Mouse (Mus musculus) Muller cell, postnatal 12 days (primary cell): ENCODE data around the gene Obscn.

Experiments
- DNase-seq: peaks from one replicate; pipeline ENCODE4 v3.0.0-alpha.2; 2015; ENCODE audit errors: inconsistent ontology term

The Obscn gene

DNA sequence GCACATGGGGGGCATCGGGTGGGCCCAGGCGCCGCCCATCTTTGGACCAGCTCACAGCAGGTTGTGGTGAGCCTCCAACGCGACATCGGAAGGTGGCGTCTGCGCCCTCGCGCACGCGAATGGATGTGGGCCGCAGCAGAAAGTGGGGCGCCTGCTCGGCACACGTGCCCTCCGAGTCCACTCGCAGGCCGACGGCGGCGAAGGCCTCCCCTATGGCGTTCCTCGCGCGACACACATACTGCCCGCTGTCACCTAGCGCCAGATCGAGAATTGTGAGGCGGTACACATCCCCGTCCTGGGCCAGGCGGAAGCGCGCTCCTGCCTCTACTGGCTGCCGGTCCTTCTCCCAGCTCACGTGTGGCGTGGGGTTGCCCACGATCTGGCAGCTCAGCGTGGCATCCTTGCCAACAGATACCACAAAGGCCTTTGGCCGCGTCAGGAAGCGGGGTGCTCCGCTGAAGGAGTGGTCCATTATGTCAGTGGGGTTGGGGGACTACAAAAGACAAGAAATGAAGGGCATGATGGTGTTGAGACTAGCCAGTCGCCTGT is at the start of gene Obscn:
Gene Obscn, minus strand, starts transcription at position 499 of the 549 bp plus-strand sequence.
- no peak for DNase-seq

DNA sequence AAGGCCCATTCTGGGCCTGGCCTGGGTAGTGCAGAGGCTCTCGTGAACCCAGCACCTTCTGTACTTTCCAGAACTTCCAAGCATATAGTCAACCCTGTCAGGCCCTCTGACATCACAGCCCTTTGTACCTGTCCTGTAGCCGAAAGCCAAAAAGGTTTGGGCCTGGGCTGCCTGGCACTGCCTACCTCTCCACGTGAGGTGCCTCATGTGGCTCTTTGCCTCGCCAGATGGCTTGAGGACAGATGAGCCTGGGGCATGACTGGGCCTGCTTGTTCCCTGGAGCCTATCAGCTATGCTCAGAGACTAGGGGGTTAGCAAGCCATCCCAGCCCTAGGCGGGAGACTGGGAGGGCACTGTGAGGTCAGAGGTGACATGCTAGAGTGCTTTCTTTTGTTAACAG is 49.3 kb upstream of the Obscn start:
- DNase-seq = no peak

DNA sequence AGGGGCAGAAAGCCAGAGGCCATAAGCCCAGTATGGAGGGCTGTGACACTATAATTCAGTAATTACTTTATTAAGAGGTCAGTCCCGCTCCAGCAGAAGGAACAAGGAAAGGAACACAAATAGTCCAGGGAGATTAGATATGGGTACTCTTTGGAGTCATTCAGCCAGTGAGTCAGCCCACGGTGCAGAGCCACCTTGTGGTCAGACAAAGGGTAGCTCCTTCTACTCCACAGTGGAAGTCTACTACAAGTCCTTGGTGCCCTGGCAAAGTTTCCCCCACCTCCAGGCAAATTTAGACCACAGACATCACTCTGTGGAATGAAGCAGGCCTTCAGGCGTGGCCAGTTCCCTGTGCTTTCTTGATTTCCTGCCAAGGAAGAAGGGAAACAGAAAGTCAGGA is 47.6 kb upstream of the Obscn start:
- peak; percentile 66 for DNase-seq

DNA sequence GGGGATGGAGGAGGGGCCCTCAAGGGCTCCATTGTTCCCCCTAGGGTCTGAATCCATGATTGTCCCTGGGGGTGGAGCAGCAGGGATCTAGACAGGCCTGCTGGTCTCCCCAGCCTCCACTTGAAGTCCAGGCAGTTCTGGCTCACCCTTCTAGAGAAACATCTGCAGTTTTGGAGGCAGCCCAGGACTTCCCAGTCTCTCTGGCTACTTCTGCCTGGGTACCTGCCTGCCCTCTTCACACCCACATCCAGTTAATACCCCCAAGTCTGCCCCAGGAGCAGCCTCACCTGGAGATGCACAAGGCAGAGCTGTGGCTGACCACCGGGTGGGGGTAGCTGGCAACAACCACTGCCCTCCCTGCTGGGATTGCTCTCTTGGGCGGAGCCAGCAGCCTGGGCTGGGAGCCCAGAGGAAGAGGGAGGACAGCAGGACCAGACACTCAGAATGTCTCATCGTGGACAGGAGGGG is 46.7 kb upstream of the Obscn start, which contains the start of gene Gjc2:
Gene Gjc2, minus strand, starts transcription at position 350 of the 468 bp plus-strand sequence.
- DNase-seq = peak; percentile 83

DNA sequence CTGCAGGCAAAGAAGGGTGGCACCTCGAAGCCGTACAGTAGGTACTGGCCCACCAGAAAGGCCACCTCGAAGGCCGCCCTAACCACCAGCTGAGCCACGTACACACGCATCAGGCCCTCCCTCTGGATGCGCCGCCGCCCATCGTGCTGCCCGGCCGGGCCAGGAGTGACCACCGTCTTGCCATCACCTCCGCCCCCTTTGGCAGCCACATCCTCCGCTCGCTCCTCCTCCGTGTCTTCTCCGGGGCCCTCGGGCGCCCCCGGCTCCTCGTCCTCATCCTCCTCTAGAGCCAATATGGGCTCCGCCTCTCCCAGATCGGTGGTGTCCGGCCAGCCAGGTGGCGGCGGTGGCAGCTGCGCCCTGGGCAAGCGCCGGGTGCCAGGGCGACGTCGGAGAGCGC is 40.7 kb upstream of the Obscn start:
- no peak for DNase-seq

DNA sequence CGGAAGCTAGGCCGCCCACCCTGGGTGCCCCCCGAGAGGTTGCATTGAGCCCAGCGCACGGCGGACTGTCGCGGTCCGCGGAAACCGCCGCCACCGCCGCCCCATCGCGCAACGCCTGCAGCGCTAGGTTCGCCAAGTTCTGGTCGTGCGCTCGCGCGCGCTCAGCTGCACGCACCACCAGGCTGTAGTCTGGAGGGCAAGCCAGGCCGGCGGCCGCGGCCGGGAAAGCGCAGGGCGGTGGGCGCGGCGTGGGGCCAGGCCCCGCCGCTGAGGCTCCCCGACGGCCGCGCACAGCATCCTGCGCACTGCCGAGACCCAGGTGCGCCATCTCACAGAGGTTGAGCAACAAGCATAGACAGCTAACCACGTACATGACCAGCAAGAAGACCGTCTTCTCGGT is 40.3 kb upstream of the Obscn start:
- DNase-seq = no peak

DNA sequence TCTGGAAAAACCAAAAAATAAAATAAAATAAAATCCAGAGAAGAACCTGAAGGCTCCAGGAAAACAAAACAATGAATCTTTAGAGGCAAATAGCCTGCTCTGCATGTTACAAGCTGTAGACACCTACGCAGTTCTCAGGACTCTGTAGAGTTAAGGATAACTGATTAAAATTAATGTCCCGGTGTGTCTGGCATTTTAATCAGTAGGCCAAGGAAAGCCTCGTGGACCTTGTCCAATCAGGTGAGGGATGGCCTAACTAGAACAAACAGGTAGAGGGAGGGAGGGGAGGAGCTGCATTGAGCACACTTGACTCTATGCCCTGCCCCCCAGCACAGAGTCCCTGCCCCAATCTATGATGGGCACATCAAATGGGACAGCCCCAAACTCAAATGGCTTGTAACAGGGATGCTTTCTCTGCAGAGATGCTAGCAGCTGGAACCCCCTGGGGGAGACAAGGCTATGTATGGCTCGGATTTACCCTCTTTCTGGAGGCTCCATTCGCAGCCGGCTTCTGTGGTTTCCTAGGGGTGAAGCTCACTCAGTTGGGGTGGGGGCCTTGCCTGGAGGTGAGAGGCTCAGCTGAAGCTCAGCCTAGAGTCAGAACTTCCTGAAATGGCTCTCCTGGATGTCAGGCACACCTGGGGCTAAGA is 38.1 kb upstream of the Obscn start:
- no peak for DNase-seq

DNA sequence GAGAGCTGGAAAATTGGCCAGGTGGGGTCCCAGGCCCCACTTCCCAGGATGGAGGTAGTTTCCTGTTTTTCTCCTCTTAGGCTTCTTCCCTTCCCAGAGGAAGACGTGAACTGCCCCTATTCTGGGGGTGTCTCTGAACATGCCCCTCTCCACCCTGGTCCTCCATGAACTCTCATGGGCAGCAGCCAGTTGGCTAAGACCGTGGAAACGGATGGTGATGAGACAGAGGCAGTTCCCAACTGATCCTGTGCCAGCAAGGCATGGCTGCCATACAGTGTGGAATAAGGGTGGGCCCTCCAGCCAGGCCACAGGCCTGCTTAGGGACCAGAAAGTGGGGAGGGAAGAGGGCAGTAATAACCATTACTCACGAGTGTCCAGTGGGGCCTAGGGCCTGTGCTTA is 34.3 kb upstream of the Obscn start:
- no peak for DNase-seq

DNA sequence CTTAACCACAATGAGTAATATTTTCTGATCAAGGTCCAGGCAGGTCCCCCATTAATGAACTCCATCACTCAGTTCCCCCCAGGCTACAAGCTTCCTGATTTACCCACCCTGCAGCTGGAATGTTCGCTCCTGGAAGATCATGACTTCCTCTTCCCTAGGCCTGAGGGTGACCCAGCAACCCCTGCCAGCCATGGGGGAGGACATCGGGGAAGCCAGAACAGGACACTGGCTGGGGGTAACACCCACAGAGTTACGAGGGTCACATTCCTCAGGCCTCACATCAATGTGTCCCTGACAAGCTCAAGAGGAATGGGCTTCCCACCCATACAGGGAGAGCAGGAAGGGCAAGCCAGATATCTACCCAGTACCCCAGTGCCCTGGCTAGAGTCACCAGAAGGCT is 33.6 kb upstream of the Obscn start:
- no peak for DNase-seq

DNA sequence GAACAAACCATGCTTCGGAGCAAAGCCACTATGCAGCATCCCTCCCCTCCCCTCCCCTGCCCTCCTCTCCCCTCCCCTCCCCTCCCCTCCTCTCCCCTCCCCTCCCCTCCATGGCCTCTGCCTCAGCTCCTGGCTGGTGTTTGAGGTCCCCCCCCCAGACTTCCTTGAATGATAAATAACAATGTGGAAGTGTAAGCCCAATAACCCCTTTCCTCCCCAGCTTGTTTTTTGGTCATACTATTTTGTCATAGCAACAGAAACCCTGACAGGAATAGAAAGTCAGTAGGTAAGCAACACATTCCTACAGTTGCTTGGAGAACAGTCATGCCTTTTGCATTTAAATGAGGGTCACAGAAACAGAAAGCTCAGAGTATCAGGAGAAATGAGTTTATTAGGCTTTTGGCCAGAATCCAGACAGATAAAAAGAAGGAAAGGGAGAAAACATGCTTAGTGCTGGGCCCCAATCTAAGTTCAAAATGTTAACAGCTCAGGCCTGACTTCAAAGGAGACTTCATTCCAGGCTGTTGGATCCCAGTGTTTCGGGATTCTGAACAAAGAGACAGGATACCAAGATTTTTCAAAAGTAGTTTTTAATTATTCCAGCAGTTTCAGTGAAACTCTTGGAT is 29.5 kb upstream of the Obscn start:
- peak; percentile 43 for DNase-seq

DNA sequence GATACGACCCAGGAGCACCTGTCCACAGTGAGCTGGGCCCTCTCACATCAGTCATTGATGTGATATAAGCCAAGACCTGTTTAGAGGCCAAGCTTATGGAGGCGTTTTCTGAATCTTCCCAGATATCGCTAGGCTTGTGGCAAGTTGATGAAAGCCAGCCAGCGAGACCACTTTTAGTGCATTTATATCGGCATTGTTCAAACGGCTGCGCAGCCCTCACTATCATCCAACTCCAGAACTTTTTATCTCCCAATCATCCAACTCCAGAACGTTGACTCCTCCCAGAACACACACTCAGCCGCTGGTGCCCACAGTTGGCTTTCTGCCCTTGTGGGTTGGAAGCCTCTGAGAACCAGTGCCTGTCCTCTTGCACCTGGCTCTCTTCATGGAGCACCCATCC is 28.2 kb upstream of the Obscn start:
- DNase-seq = no peak

DNA sequence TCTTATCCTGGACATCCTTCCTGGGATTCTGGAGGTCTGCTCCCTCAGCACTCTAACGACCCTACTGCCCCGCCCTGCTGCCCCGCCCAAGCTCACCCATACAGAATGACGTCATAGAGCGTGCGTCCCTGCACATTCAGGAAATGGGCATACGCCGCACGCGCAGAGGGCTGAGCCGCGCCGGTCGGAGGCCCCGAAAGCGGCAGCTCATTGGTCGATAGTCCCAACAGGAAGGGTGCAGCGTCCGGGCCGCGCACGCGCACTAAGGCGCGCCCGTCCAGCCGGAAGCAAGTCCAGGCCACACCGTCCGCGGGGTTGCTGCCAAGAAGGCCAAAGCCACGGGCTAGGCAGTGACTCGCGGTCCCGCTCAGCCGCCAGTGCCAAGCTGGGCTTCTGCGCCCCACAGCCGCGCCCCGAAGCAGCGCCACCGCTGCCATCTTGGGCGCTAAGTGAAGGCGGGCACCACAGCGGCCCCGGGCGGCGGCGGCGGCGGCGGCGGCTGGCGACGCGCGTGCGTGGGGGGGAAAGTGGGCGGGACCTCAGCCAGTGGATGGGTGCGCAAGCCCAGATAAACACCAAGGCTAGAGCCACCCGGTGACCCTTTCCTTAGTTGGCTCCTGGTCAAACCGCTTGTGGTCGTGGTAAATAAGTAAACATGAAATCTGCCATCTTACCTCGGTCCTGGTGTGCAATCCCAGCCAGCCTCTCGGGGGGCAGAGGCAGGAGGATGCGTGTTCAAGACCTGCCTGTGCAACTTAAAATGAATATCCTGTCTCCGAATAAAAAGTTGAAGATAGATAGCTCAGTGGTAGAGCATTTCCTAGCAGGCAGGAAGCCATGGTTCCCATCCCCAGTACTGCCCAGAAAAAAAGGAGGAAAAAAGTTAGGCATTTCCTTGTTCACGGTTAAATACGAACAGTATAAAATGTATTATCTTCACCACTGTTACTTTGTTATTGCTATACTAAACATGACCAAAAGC is 27.3 kb upstream of the Obscn start, which contains the start of gene Iba57:
Gene Iba57, minus strand, starts transcription at position 485 of the 982 bp plus-strand sequence.
- peak; percentile 99 for DNase-seq

DNA sequence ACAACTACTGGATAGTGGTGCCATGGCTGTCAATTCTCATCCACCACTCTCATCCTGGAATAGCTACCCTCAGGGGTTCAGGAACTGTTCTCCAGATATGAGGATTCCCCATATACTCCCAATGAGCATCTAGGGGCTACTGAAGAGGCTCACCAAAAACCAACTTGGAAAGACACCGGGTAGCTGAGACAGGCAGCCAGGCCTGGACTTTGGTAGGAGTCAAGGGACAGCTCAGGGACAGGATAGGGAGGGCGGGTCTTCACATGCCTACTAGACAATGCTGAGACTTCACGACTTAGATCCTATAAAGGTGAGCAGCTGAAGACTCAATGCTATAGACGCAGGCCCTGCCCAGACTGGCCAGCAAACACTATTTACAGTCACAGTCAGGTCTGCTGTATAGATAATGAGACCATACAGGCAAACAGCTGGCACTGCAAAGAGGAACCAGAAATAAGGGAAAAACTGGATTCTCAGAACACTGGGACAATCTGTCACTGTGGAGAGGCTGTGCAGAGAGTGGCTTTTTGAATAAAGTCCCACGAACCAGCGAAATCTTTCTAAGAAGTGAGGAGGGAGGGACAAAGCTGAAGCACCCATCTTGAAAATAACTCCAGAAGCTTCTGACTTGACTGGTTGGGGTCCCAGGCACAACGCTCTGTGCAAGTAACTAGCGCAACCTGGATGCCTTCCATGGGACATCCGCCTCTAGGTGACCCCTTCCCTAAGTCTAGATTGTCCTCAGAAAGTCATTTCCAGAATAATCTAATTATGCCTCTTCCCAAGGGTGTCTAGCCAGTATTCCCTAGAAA is 26.4 kb upstream of the Obscn start:
- DNase-seq = no peak

DNA sequence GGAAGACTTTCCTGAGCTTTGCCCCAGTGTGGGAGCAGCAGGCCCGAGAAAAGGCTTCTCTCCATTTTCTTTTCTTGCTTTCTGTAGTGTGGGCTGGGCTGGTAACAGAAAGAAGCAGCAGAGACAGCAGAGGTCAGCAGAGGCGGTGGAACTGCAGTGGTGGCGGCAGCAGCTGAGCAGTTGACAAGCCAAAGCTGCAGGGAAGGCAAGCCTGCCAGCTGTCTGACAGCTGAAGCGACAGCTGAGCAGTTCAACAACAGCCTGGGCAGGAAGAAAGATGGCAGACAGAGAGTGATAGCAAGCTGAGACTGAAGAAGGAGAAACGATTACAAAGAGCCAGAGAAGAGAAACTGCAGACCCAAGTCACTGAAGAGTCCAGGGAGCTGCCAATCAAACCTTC is 25.2 kb upstream of the Obscn start:
- no peak for DNase-seq

DNA sequence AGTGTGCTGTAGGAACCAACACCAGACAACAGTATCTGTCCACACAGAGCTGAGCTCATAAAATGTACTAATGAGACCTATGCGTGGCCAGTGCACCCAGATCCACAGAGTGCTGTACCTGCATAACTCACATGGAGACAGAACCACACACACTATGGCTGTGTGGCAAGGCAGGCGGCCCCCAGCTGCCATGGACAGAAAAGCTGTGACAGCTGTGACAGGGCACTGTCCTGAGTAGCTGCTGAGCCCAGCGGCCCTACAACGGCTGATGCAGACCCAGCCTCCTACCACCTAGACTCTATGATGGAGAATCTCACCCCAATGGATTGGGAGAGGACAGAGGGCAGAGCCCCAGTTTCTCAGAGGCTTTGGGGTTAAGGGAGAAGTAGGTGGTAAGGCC is 23.4 kb upstream of the Obscn start:
- DNase-seq = no peak

DNA sequence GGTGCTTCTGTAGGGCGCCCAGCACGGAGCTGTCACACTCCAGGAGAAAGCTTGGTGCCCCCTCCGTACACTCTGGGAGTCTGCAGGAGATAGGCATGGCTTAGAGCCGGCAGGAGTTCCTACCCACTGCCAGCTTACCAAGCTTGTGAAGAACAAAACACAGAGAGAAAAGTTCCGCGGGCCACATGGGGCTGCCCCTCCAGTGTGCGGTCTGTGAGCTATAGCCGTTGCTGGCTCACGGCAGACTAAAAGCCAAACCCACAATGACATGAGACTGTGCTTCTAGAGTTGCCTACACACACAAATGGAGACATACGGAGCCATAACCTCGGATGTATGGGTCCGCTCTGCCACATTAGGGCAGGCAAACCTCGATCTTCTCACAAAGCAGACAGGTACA is 22.9 kb upstream of the Obscn start:
- no peak for DNase-seq

DNA sequence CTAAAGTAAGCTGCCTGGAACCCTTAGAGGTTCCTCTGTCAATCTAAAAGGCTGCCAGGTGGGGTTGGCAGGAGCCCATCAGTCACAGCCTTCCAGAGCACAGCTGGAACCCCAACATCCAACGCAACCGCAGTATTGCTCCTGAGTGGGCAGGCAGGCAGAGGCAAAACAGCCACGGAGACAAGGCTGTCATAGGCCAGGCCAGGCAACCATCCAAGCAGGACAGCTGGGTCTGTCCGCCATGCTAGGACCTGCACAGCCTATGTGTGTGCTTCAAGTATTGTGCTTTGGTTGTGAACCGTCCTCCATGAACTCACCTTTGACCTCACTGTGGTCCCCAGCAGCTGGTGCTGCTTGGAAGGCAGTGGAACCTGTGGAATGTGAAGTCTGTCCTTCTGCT is 19.7 kb upstream of the Obscn start:
- DNase-seq = no peak

DNA sequence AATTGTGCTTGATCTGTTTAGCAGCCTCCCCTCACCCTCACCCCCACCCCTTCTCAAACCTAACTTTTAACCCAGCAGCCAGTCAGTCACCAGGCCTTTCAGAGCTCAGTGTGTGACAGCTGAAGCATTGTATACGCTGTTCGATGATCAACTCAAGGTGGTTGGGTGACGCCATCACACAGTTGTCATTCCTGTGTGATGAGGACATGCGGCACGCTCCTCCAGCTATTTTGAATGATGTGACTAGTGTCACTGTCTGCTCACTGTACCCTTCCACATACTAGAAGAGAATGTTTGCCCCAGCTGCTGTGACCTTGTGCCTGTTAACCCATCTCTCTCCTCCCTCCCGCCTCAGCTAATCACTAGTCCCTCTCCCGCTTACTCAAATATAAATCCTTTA is 18.0 kb upstream of the Obscn start:
- DNase-seq = no peak

DNA sequence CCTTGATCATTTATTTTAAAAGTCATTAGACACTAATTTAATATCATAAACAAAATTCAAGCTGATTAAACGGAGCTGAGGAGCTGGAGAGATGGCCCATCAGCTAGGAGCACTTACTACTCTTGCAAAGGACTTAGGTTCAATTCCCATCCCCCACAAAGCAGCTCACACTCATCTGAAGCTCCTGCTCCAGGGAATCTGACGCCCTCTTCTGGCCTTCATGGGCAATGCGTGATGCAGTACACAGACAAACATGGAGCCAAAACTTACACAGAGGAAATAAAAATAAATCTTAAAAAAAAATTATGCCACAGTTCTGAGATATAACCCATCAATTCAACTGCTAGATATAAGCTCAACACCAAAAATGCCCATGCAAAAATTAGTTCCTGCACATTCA is 15.5 kb upstream of the Obscn start:
- DNase-seq = no peak

DNA sequence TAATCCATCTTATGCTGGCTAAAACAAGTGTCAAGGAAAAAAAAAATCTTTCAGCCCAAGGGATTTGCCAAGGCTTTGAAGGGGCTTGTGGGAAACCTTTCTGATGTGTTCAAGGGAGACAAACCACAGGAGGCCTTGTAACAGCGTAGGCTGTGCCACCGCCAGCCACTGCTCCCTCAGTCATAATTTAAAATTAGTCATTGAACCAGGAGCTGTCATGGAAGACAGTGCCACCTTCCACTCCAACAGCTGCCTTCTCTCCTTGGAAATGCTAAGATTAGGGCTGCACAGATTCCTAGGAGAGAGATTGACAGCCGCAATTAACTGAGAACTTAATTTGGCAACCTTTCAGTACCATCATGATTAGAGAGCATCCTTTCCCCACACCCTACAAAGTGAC is 13.1 kb upstream of the Obscn start:
- DNase-seq = no peak

DNA sequence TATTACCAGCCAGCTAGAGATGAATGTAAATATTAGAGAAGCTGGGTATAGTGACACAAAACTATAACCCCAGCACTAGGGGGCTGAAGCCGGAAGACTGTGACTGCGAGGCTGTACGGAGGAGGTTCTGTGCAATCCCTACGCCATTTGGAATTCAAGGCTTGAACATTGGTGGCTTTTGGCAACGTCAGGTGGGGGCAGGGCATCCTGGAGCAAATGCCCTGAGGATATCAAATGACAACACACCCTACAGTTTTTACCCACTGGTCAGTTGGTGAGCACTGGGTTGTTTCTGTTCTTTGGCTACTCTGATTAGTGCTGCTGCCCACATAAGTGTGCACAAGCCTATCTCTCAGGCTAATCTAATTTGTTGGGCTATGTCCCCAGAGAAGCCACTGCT is 6.8 kb upstream of the Obscn start:
- DNase-seq = no peak
